Mouse (Mus musculus): Measurements from ENCODE around the gene Glrx5.

DNA sequence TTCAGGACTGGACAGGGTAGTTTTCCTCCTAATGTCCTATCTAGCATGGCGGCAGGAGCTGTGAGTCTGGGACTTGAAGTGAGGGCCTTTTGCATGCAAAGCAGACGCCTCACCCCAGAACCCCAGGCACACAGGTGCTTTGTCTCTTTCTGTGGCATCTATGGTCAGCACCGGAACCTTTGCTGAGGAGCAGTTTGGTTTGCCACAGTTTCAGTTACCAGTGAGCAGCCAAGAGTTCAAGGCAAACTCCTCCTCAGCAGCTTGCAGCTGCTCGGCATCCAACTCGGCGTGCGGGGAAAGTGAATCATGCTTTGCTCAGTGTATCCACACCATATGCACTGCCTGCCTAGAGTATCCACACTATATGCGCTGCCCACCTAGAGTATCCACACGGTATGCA is 9.7 kb upstream of the Glrx5 start:
- TF ChIP-seq CTCF (IDR thresholded peaks at IDR 0.05; ENCODE audit: control insufficient read depth, insufficient read depth, insufficient replicate concordance, low read depth, low read length), result no peak
- no peak for TF ChIP-seq POLR2A (IDR thresholded peaks at IDR 0.05; ENCODE audit: control insufficient read depth, low read depth, low read length)

All from testis, adult 2 months (tissue).